Mouse (Mus musculus) lung, embryonic 14.5 days (tissue): ENCODE measurements around the gene 1700018B08Rik. TPM values are rescaled to one million over a fixed set of nuclear protein-coding genes. Genes with fewer than 3 reads are reported as not detected.
A peak's percentile ranks its signal among the peaks of the same experiment; 100 is the strongest.

Experiments used
- ATAC-seq: fragments of 200-750 bp; cut with Nextera tagmentation; 2 replicates; pipeline ENCODE4 v1.8.0; 2017; ENCODE audit warnings: mild to moderate bottlenecking, moderate TSS enrichment, moderate library complexity; ENCODE audit not compliant: insufficient read depth
- DNase-seq: peaks from one replicate; pipeline ENCODE4 v3.0.0-alpha.2; 2015
- H3K27ac ChIP-seq: fragments of 300-500 bp; sonication (generic); 2 replicates; pipeline ENCODE4 v1.5.1; 2014; ENCODE audit warnings: low read depth, mild to moderate bottlenecking, moderate library complexity
- H3K27me3 ChIP-seq: fragments of 300-500 bp; sonication (generic); 2 replicates; pipeline ENCODE4 v1.6.1; 2014; ENCODE audit warnings: low read length, control low read depth; ENCODE audit not compliant: insufficient read depth
- H3K36me3 ChIP-seq: fragments of 300-500 bp; sonication (generic); 2 replicates; pipeline ENCODE4 v1.6.1; 2014; ENCODE audit warnings: control low read depth; ENCODE audit not compliant: insufficient read depth
- H3K4me1 ChIP-seq: fragments of 300-500 bp; sonication (generic); 2 replicates; pipeline ENCODE4 v1.6.1; 2014; ENCODE audit warnings: antibody characterized with exemption, control low read depth; ENCODE audit not compliant: insufficient read depth
- H3K4me2 ChIP-seq: fragments of 300-500 bp; sonication (generic); 2 replicates; pipeline ENCODE4 v1.6.1; 2014; ENCODE audit warnings: mild to moderate bottlenecking
- H3K4me3 ChIP-seq: fragments of 300-500 bp; sonication (generic); 2 replicates; pipeline ENCODE4 v1.5.1; 2014; ENCODE audit warnings: low read depth, low read length
- H3K9ac ChIP-seq: fragments of 300-500 bp; sonication (generic); 2 replicates; pipeline ENCODE4 v1.6.1; 2014
- H3K9me3 ChIP-seq: fragments of 300-500 bp; sonication (generic); 2 replicates; pipeline ENCODE4 v1.6.1; 2016; ENCODE audit warnings: low read depth, low read length, control low read depth
- CTCF ChIP-seq: IDR thresholded peaks from 2 replicates; pipeline ENCODE4 v1.5.1; 2016; ENCODE audit warnings: antibody characterized with exemption, low read depth
- WGBS: fragments of 180-500 bp; shearing (Covaris S2); extraction: QIAGEN DNeasy Blood & Tissue Kit; methylation state at CpG from one replicate; pipeline ENCODE4 v1.1.7; 2014; 5-methylcytosine and 5-hydroxymethylcytosine counted together
- polyA plus RNA-seq: library from polyadenylated mRNA; unstranded; fragments of >200 nt; fragmentation: Nextera tagmentation; extraction: Ambion mirVana; gene quantifications from 2 replicates; pipeline ENCODE4 v1.2.1, GENCODE M21; 2014

The 1700018B08Rik gene
- polyA plus RNA-seq, 1 experiment from 2014 or later: not detected

DNA sequence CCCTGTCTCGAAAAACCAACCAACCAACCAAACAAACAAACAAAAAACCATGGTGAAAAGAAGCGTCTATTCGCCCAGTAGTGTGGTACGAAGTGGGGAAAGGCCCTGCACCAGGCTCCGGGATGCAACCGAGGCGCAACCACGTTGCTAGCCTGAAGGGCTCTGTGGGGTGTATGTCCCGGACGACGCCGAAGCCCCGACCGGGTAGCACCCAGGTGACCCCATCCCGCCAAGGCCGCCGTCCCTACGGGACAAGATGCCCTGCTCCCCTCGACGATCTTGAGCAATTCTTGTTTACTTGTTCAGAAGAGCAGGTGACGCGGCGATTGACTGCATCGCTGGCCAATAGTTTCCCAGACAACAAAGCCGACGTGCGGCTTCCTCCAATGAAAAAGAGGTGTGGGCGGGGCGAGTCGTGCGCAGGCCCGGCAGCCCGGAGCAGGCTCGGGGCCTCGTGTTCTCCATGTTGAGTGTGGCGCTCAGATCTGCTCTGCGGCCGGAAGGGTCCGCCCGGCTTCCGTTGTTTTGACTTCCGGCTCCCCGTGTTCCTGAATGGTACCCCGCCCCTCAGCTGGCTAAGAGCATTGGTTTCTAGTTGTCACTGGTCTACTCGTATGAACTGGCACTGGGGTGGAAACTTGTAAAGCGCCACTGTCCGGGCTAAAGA is 41.2 kb upstream of the 1700018B08Rik start:
- H3K27ac ChIP-seq: no peak overlapping the region

DNA sequence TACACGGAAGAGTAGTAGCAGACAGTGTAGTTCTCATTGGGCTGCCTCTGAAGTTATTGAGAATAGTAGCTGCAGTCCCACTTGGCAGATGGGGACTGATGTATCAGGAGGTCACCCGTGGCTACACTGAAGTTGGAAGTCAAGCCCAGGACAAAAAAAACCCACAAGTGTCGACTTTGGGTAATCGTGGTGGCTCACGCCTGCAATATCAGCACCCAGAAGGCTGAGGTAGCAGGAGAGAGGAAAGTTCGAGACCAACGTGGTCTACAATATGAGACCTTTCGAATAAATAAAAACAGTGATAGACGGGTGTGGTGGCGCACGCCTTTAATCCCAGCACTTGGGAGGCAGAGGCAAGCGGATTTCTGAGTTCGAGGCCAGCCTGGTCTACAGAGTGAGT is 40.6 kb upstream of the 1700018B08Rik start:
- Histone ChIP-seq H3K36me3 (no peaks in the 10 kb centered on the region), H3K27me3 (no peaks in the 10 kb centered on the region), H3K27ac (no peak overlapping the region), H3K4me3 (peak overlapping the region; percentile 56), H3K9me3 (no peaks in the 10 kb centered on the region), H3K4me2 (peak overlapping the region; percentile 66), H3K9ac (no peak overlapping the region), H3K4me1 (peaks cover 4% of the 10 kb centered on the region; the same call in 1 of the 2 replicates)
- ATAC-seq (no peak), DNase-seq (no peak)
- TF ChIP-seq CTCF: no peak
- WGBS: 43% methylated on average over 13 of the region's 13 CpGs

More for the DNA sequence above, 41.2 kb upstream of the 1700018B08Rik start:
- Histone ChIP-seq H3K9ac (peak overlapping the region; percentile 58), H3K4me1 (0 out of 2 replicates have a peak, but pooled peaks cover under 1% of the 10 kb centered on the region), H3K27me3 (no peaks in the 10 kb centered on the region), H3K36me3 (no peaks in the 10 kb centered on the region), H3K4me3 (peak overlapping the region; percentile 56), H3K4me2 (peak overlapping the region; percentile 66), H3K9me3 (no peaks in the 10 kb centered on the region)
- under 1% methylated on average over 47 of the region's 47 CpGs for WGBS
- no peak for TF ChIP-seq CTCF
- ATAC-seq: peak; percentile 96
- DNase-seq: peak; percentile 100

GRCm38 (mm10) chr8:121583653-121584052 is 39.5 kb upstream of the 1700018B08Rik start:
- no peaks in the 10 kb centered on the region for H3K9me3 ChIP-seq
- WGBS: 36% methylated on average over 8 of the region's 8 CpGs
- H3K4me2 ChIP-seq: no peak overlapping the region
- no peak for TF ChIP-seq CTCF
- H3K4me3 ChIP-seq: no peak overlapping the region
- H3K27ac ChIP-seq: no peak overlapping the region
- H3K36me3 ChIP-seq: no peaks in the 10 kb centered on the region
- DNase-seq: no peak
- ATAC-seq: no peak
- no peak overlapping the region for H3K9ac ChIP-seq
- no peaks in the 10 kb centered on the region for H3K27me3 ChIP-seq
- H3K4me1 ChIP-seq: peaks cover 4% of the 10 kb centered on the region; the same call in 1 of the 2 replicates

- H3K36me3 ChIP-seq: no peaks in the 10 kb centered on the region
- no peaks in the 10 kb centered on the region for H3K27me3 ChIP-seq
- H3K9me3 ChIP-seq: no peaks in the 10 kb centered on the region
- ATAC-seq (no peak), DNase-seq (peak; percentile 34)
- TF ChIP-seq CTCF: no peak
- H3K4me1 ChIP-seq: peaks cover 11% of the 10 kb centered on the region
- no peak overlapping the region for H3K4me2 ChIP-seq
- no peak overlapping the region for H3K9ac ChIP-seq
- WGBS: 7% methylated on average over 9 of the region's 9 CpGs
- no peak overlapping the region for H3K4me3 ChIP-seq
- no peak overlapping the region for H3K27ac ChIP-seq
These were observed 36.3 kb upstream of the 1700018B08Rik start for GRCm38 (mm10) chr8:121580465-121580864.

DNA sequence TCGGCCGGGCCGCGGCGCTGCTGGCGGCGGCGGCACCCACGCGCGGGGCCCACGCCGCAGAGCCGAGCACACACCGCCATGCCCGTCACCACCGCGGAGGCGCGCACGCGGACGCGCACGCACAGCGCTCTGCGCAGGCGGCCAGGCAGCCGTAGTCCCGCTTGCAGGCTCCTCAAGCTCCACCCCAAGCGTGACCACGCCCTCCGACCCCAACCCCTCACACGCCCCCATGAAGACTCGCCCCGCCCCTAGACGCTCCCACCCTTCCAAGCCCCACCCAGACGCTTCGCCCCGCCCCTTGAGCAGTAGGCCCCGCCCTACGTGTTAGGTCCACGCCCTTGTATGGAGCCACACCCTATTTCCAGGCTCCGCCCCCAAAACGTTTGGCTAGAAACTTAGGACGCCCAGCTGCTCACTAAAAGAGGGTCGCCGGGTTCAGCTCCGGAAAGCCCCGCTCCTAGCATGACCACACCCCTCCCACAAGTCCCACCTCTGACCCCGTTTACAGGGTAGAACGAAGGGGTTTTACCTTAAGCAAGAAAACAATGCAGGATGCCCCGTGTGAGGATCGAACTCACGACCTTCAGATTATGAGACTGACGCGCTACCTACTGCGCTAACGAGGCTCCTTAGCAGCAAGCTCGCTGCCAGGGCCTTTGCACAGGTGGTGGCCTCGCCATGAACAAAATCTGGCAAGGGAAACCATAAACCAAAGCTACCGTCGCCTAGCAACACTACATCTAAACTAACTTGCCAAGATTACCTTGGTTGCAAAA is 34.7 kb upstream of the 1700018B08Rik start, which contains the start of gene Fbxo31:
Gene Fbxo31 (minus strand): TSS at position 131 of the 776 bp plus-strand sequence.
- H3K4me1 ChIP-seq: peaks cover 11% of the 10 kb centered on the region
- H3K27ac ChIP-seq: no peak within 1 kb of the TSS
- ATAC-seq (peak; percentile 91), DNase-seq (peak; percentile 96)
- WGBS: 1% methylated on average over 60 of the region's 63 CpGs
- no peak for TF ChIP-seq CTCF
- peak within 1 kb of the TSS; percentile 80 for H3K9ac ChIP-seq
- H3K4me2 ChIP-seq: peak within 1 kb of the TSS; percentile 75
- no peaks in the 10 kb centered on the region for H3K27me3 ChIP-seq
- no peaks in the 10 kb centered on the region for H3K9me3 ChIP-seq
- no peaks in the 10 kb centered on the region for H3K36me3 ChIP-seq
- peak within 1 kb of the TSS; percentile 90 for H3K4me3 ChIP-seq

GRCm38 (mm10) chr8:121577751-121578675 is 33.9 kb upstream of the 1700018B08Rik start:
- Histone ChIP-seq H3K9ac (peak overlapping the region; percentile 80), H3K36me3 (no peaks in the 10 kb centered on the region), H3K4me2 (peak overlapping the region; percentile 75), H3K27me3 (no peaks in the 10 kb centered on the region), H3K27ac (no peak overlapping the region), H3K4me1 (peaks cover 11% of the 10 kb centered on the region), H3K4me3 (peak overlapping the region; percentile 90), H3K9me3 (no peaks in the 10 kb centered on the region)
- ATAC-seq: peak; percentile 7
- WGBS: 1% methylated on average over 44 of the region's 44 CpGs
- peak; percentile 37 for DNase-seq
- TF ChIP-seq CTCF: no peak
